Mouse (Mus musculus) ovary, postnatal 10 days (tissue): ENCODE results near the gene Rnf224.
"Not testable (repeated sequence)": the region's sequence is repeated elsewhere in the genome, so short reads cannot be mapped to it uniquely, and the experiment has no call there.

ENCODE experiments used
- DNase-seq: peaks from one replicate; pipeline ENCODE4 v3.0.0; 2022; ENCODE audit warnings: low spot score

Gene Rnf224

DNA sequence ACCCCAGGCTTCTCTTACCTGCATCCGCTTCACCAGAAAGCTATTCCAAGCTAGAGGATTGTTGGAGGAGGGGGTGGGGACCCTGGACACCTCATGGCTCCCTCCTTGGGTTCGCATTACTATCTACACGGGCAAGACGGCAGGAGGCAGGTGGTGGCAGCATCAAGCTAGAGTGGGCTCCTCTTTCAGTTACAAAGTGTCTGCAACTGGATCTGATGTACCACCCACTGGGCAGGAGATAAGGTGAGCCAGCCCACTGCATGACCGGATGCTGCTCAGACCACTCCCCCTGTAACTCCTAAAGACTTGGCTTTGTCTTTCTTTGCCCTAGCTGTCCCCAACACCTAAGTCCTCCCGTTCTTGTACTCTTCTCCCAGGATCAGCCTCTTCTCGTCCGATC, at the start of gene Rnf224:
Gene Rnf224, minus strand, starts transcription at position 174 of the 400 bp plus-strand sequence.
- DNase-seq: no peak

DNA sequence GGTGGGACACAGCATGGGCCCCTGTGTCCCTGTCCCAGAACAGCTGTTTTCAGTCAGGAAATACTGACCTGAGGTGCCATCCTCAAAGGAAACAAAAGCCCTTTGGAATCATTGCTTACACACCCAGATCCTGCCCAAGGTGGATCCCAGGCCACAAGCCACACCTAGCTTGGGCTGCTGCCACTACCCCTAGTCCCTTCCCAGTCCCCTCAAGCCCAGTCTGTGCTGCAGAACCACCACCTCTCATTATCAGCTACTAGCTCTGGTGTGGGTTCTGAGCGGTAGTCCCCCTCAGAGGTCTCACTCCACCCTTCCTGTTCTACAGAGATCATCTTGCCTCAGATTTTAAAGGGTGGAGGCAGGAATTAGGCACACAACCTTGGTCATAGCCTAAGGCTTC, 49.7 kb upstream of the Rnf224 start:
- no peak for DNase-seq

DNA sequence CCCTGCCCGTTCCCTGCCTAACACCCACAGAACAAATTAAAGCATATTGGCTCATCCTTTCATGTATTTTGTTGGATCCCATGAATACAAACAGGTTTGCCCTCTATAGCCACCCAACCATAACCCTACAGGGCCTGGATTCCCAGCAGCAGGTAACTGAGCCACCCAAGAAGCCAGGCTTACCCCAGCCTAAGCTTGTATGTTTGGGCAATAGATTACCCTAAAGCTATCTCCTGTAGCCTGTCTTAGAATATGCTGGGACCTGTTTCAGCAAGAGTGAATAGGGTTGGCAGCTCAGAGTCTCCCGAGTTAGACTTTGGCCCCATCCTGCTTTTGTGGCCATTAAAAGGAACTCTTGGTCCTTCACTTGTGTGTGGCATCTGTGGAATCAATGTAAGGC, 49.0 kb upstream of the Rnf224 start:
- no peak for DNase-seq

- no peak for DNase-seq
Observed at GRCm38 (mm10) chr2:25278928-25279882, 42.6 kb upstream of the Rnf224 start.

DNA sequence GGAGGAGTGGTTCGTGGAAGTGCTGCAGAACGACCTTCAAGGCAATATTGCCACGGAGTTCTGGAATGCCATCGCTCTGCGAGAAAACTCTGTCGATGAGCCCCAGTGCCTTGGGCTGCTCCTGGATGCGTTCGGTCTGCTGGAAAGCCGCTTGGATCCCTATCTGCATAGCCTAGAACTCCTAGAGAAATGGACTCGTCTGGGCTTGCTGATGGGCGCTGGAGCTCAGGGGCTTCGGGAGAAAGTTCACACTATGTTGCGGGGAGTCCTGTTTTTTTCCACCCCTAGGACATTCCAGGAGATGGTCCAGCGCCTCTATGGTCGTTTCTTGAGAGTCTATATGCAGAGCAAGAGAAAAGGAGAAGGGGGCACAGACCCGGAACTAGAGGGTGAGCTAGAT, 36.4 kb upstream of the Rnf224 start:
- no peak for DNase-seq

- DNase-seq: no peak
Observed at GRCm38 (mm10) chr2:25272515-25272914, 35.9 kb upstream of the Rnf224 start.

DNA sequence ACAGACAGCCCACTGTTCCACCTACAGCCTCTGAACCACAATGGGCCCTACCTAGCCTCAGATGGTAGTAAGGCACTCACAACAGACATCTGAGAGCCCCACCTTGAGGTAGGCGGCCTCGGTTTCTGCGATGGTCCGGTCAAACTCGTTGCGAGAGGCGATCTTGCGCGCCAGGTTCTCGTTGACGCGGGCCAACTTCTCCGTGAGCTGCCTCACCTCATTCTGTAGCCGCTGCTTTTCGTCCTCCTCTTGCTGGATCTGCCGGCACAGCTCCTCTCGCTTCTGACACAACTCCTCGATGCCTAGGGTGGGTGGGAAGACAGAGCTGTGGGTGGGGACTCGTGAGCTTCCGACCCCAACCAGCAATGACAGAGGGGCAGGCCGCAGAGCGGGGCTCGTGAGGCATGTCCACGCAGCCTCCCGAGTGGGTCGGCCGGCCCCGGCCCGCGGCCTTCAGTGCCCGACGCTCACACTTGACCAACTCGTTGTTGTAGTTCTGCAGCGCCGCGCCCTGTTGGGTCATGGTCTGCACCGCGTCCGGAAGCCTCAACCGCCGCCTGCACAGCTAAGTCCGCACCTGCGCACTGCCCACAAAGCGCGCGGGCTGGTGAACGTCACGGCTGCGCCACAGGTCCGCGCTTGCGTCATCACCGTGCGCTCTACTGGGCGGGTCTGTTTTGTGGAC, 35.4 kb upstream of the Rnf224 start, which contains the start of the genes Ssna1 and Anapc2:
Gene Ssna1, minus strand, starts transcription at position 612 of the 685 bp plus-strand sequence.
Gene Anapc2, plus strand, starts transcription at position 652 of the 685 bp plus-strand sequence.
- DNase-seq: peak; percentile 94

DNA sequence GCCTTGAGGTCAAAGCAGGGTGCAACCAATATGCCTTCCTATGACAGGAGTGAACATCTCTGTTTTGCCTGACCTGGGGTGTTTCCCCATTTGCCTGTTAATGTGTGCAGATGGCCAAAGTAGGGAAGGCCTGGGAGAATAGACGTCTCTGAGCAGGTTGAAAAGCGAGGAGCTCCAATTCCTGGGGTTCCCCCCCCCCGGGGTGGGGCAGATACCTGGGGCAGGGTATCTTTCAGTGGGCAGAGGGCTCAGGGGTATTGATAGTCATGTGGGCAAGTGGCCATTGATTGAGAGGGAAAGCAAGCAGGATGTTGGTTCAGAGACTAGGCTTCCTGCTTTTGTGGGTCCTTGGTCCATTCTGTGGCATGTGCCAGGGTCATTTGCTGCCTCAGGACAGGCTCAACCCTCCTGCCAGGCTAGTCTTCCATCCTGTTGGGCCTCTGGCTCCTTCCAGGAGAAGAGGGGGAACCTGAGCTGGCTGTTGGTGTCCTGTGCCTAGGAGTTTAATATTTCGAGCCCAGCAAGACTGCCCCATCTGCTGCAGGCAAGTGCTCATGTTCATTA, 31.2 kb upstream of the Rnf224 start:
- DNase-seq: no peak

GRCm38 (mm10) chr2:25267241-25267640, 30.7 kb upstream of the Rnf224 start:
- DNase-seq: no peak

GRCm38 (mm10) chr2:25266720-25267119, 30.1 kb upstream of the Rnf224 start:
- no peak for DNase-seq

GRCm38 (mm10) chr2:25265897-25266656, 29.5 kb upstream of the Rnf224 start:
- no peak for DNase-seq

DNA sequence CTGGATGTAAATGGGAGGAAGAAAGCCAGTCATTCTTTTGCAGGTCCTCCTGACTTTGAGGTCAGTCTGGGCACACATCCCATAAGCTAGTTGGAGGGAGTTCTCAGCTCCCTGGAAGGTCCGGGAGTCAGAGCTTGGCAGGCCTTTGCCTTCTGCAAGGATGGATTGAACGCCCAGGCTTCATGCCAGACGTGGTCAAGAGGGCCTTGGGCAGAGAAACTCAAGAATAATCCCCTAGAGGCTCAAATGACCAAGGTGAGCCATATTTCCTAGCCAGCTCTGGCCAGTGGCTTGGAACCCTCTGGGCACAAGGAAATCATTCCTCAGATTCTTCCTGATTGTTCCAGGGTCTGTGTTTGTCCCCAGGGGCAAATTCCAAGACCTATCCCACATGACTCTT, 28.3 kb upstream of the Rnf224 start:
- DNase-seq: no peak

DNA sequence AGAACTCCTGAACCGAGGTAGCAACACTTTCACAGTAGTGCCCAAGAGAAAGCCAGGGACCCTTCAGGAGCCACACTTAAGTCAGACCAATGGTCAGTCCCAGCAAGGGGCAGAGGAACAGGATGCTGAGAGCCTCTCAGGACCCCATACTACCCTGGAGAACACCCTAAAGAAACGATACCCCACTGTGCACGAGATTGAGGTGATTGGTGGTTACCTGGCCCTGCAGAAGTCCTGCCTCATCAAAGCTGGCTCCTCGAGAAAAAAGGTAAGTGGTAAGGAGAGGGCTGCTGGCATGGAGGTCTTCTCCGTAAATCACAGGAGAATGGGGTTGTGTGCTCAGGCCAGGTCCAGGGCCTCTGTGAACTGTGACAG, 27.7 kb upstream of the Rnf224 start:
- DNase-seq: no peak

DNA sequence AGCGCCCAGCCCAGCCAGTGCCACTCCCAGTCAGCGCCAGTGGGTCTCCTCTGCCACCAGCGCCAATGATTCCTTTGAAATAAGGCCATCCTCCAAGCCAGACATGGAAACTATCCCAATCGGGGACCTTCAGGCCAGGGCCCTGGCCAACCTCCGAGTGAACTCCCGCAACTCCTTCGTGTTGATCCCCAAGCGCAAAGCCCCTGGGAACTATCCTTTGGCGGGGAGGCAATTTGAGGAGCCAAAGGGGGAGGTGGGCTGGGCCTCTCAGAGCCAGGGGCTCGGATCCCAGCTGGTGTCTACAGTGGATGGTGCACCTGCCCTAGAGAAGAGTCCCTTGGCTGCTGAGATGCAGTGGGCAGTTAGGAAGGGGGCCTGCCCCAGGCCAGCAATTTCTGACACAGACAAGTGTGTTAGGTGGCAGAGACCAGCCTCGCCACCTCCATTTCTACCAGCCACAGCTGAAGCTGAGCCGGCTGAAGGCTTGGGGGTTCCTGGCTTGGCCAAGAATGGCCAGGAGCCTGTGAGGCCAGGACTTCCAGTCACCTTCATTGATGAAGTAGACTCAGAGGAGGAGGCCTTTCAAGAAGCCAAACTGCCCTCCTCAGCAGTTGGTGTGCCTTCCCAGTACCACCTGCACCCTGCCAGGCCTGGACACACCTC, 27.2 kb upstream of the Rnf224 start:
- no peak for DNase-seq

DNA sequence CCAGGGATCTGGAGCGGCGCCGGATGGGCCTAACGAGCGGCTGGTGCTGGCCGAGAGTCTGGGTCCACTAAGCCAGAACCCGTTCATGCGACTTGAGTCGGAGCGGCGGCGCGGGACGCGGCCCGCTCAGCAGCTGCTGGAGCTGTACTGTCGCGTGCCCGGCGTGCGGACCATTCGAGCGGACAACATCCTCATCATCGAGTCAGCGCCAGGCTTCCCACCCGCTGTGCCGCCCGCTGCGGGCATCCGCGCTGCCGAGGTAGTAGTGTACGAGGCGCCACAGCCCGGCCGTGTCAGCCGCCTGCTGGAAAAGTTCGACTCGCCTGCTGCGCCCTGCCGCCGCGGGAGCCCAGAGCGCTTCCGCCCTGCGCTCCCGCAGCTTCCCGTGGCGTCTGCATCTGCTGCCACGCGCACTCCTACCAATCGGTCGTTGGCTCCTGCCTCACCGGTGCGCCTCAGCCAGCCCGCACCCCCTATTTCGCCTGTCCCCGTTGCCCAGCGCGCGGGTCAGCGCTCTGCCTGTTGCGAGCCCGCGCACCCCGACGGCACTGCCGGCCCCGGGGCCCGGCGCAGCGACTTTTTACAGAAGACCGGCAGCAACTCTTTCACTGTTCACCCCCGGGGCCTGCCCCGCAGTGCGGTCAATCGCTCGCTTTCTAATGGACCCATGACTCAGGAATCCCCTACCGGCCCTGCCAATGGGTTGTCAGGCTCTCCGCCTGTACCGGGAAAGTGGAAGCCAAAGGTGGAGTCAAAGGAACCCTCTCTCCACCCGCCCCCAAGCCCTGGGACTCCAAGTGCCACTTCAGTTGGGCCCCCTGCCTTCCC, 26.4 kb upstream of the Rnf224 start:
- DNase-seq: no peak

DNA sequence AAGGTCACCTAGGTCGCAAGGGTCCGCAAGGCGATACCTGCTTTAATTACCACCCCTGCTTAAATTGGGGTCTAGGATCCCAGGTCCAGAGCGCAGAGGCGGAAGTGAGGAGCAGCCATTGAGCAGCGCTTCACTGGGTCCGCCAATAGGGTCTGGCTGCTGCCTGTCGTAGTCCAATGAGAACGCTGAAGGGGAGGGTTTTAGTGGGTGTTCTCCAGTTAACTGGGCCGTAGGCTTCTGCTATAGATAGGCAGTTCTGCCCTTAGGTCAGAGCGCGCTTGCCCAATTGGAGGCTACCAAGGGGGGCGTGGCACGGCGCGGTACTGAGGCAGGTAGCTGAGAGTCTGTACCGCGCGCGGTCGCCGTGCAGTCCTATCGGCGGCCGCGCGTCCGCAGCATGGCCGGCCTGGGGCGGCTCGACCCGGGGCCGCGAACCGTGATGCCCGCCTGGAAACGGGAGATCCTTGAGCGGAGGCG, 25.7 kb upstream of the Rnf224 start, which contains the start of gene Tprn:
Gene Tprn, plus strand, starts transcription at position 328 of the 477 bp plus-strand sequence.
- peak; percentile 82 for DNase-seq

DNA sequence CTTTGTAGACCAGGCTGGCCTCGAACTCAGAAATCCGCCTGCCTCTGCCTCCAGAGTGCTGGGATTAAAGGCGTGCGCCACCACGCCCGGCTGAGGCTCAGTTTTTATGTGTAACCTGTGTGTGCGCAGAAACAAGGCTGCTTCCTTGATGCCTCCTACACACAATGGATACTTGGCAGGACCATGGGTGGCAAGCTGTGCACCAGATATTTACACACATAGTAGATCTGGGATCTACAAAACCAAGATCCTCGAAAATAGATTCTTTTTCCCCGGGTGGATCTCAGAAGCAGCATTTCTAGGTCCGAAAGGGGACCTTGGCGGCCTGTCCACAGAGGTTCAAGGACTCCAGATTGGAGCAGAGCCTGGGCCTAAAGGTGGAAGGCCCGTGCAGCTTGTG, 25.3 kb upstream of the Rnf224 start:
- DNase-seq: no peak

DNA sequence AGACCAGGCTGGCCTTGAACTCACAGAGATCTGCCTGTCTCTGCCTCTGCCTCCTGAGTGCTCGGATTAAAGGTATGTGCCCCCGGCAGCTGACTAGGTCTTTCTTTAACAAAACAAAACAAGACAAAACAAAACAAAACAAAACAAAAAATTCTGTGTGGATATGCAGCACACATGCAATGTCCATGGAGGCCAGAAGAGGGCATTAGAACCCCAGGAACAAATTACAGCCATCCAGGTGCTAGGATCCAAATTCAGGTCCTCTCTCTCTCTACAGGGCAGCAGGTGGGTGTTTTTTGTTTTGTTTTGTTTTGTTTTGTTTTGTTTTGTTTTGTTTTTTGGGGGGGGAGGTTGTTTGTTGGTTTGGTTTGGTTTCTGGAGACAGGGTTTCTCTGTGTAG, 22.3 kb upstream of the Rnf224 start:
- no peak for DNase-seq

DNA sequence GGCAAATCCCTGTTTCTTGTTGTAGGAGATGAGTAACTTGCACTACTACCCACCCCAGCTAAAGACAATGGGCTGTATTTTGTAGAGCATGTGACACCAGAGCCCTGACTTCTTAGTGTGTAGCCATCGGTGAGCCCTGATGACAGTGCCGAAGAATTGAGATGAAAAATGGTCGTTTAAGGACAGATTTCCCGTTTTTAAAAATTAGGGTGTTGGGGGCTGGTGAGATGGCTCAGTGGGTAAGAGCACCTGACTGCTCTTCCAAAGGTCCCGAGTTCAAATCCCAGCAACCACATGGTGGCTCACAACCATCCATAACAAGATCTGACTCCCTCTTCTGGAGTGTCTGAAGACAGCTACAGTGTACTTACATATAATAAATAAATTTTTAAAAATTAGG, 20.7 kb upstream of the Rnf224 start:
- not testable (repeated sequence) for DNase-seq

DNA sequence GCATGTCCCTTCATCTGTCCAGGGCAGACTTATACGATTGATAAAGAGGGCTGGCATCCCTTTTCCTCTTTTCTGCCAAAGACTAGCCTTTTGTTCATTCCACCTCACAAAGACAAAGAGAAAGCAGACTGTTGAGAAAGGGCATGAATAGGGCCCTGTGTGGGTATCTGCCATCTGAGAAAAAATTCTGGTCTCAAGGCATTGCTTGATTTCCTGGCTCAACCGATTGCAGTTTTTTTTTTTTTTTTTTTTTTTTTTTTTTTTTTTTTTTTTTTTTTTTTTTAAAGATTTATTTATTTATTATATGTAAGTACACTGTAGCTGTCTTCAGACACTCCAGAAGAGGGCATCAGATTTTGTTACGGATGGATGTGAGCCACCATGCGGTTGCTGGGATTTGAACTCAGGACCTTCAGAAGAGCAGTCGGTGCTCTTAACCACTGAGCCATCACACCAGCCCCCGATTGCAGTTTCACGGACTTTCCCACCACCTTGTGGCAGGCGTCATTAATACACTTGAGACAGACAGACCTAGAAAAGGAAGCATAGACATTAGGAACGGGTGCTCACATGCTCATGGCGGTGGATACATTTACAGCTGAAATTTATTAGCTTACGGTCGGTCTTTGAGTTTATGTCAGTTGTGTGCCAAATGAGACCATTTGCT, 20.0 kb upstream of the Rnf224 start:
- DNase-seq: not testable (repeated sequence)
